Mouse (Mus musculus): ENCODE measurements around the gene Mapk8ip1. TPM values are rescaled to one million over a fixed set of nuclear protein-coding genes. Genes with fewer than 3 reads are reported as not detected.

The Mapk8ip1 gene
- polyA plus RNA-seq, 1 experiment from 2014 or later: 48.1 TPM

DNA sequence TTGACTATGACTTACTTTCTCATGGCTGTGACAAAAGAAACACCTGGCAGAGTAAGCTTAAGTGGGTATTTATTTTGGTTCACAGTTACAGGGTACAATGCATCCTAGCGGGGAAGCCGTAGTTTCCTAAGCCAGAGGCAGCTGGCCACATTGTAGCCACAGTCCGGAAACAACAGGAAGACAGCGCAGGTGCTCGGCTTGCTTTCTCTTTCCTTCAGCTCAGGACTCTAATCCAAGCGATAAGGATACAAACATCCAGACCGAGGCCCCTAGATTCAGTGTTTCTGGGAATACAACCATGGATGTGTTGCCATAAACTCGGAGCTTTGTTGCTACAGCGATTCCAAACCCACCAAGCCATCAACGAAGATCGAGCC, 27.6 kb downstream of the Mapk8ip1 start:
- Histone ChIP-seq H3K4me3 (peak overlapping the region; percentile 66; the same call in 1 of the 2 replicates), H3K9me3 (no peaks in the 10 kb centered on the region), H3K4me1 (peaks cover 78% of the 10 kb centered on the region), H3K36me3 (replicated peaks) (peaks cover 17% of the 10 kb centered on the region), H3K27me3 (ENCODE audit: poor library complexity, severe bottlenecking) (peaks cover 46% of the 10 kb centered on the region), H3K27ac (peak overlapping the region; percentile 90)
- WGBS: 69% methylated on average over 11 of the region's 11 CpGs
- no peak for DNase-seq (ENCODE audit: extremely low spot score, low spot score)

DNA sequence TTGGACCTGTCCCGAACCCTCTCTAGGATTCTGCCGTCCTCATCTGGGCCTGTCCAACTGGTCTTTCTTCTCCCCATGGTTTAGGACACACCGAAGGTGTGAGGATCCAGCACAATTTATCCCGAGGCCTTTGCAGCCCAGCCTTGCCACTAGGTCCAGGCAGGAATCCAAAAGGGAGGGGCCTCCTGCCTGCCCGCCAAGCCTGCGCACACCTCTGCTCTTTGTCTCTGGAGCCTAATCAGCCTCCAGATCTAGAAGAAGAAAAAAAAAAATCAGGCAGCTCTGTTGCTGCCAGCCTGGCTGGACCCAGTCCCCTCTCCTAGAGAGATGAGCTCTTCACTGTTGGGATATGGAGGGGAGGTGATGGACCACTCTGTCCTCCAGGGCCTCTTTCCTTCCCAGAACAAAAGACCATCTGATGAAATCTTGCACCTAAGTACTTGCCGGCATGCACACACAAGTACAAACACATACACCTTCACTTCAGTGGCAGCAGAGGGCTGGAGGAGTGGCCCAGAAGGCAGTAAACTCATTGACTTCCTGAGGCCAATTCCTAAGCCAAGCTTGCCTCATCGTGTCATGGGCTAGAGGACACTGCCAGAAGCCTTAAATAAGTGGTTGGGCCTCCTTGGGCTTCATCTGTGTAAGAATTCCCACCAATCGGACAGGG, 28.2 kb downstream of the Mapk8ip1 start:
- Histone ChIP-seq H3K4me3 (peak overlapping the region; percentile 64), H3K4me1 (peaks cover 83% of the 10 kb centered on the region), H3K27me3 (ENCODE audit: poor library complexity, severe bottlenecking) (peaks cover 46% of the 10 kb centered on the region), H3K27ac (peak overlapping the region; percentile 90), H3K9me3 (no peaks in the 10 kb centered on the region), H3K36me3 (replicated peaks) (peaks cover 16% of the 10 kb centered on the region)
- 26% methylated on average over 9 of the region's 9 CpGs for WGBS
- DNase-seq (ENCODE audit: extremely low spot score, low spot score): peak; percentile 42

DNA sequence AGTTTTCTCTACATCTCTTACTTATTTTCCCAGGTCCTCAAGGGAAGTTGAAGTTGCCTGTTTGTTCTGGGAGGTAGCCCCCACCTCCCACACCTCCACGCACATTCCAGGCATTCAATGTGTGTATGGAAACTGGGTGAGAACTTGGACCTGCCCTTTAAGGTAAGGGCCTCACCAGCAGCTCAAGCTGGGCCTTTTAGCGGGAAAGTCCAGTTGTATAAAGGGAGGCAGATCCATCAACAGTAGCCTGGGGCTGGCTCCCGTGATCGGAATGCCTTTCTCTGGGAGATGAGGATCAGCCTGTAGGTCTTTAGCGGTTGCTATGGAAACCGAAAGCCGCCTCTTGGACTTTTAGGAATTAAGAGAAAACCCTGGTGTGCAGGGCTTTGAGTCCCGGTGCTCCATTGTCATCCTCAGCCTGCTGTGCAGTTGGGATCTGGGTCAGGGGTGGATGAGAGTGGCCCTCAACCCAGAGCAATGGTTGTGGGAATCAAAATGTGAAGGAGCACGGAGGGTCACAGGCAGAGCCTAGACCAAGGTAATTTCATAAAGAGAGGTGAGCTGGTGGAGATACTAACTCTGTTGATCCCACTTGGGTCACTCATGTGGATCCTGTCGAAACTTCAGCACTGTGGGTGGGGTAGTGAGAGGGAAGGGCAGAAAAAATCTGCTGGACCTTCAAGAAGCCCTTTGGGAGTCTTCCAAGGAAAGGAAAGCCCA, 28.9 kb downstream of the Mapk8ip1 start:
- Histone ChIP-seq H3K9me3 (no peaks in the 10 kb centered on the region), H3K27me3 (ENCODE audit: poor library complexity, severe bottlenecking) (peaks cover 46% of the 10 kb centered on the region), H3K27ac (peak overlapping the region; percentile 90), H3K4me1 (peaks cover 91% of the 10 kb centered on the region), H3K36me3 (replicated peaks) (peaks cover 17% of the 10 kb centered on the region), H3K4me3 (peak overlapping the region; percentile 64)
- DNase-seq (ENCODE audit: extremely low spot score, low spot score): peak; percentile 81
- 5% methylated on average over 10 of the region's 10 CpGs for WGBS

DNA sequence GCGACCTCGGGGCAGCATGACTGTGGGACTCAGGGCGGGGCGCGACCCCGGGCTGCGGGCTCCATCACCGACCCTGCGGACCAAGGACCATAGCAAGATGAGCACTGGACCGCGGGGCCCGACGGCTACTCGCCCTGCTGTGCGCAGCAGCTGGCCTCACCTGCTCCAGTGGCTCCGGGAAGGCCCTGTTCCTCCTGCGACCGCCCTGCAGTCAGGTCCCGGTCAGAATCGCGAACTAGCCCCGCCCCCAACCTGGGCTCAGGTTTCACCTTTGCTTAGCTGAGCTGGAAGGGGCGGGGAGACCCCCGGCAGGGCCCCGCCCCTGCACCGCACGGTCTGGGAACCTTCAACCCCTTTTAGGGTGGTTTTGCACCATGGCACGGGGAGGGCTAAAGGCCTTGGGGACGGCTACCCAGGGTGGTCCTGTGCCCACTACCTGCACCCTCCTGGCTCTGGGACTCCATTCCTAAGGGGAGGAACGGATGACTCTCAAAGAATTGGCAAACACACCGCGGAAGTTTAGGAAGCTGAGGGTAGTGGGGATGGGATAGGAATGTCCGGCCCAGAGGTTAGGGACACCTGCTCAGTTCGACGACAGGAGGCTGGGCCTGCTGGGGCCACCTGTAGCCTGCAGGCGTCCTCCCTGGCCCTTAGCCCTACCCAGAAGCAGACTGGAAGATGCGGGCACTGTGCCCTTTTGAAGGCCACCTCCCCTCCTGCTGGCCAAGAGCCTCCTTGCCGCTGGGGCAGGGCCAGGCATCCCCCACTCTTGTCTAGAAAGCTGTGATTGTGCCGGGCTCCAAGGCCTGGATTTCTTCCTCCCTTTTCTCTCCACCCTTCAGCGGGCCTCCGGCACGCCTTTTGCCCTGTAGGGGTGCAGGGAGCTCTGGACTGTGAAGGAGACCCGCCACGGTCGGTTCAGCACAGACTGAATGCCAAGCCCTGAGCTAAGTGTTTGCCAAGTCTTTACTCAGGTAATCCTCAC, 29.9 kb downstream of the Mapk8ip1 start:
- peak; percentile 79 for DNase-seq (ENCODE audit: extremely low spot score, low spot score)
- peaks cover 46% of the 10 kb centered on the region for H3K27me3 ChIP-seq (ENCODE audit: poor library complexity, severe bottlenecking)
- peak overlapping the region; percentile 64 for H3K4me3 ChIP-seq
- H3K36me3 ChIP-seq (replicated peaks): peaks cover 27% of the 10 kb centered on the region
- peak overlapping the region; percentile 90 for H3K27ac ChIP-seq
- H3K9me3 ChIP-seq: no peaks in the 10 kb centered on the region
- H3K4me1 ChIP-seq: peaks cover 91% of the 10 kb centered on the region
- WGBS: 1% methylated on average over 45 of the region's 45 CpGs

DNA sequence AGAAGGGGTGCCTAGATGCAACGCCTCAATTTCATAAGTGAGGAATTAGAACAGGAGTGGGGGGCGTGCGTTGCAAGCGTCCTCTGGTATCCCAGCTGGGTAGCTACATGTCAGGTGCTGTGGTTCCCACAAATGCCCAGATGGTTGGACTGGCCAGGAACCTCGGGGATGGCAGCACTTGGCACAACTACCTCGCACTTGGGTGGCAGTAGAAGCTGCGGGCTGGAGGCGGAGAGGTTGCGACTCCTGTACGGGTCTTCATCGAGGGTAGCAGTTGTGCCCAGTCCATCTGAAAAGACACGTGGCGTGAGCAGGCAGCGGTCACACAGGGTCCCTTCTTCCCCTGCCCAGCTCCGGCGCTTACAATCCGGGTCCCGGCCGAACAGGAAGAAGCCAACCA, 30.7 kb downstream of the Mapk8ip1 start:
- Histone ChIP-seq H3K36me3 (replicated peaks) (peaks cover 34% of the 10 kb centered on the region), H3K27ac (peak overlapping the region; percentile 90), H3K9me3 (no peaks in the 10 kb centered on the region), H3K4me1 (peaks cover 84% of the 10 kb centered on the region), H3K4me3 (peak overlapping the region; percentile 64), H3K27me3 (ENCODE audit: poor library complexity, severe bottlenecking) (peaks cover 46% of the 10 kb centered on the region)
- no peak for DNase-seq (ENCODE audit: extremely low spot score, low spot score)
- WGBS: 11% methylated on average over 19 of the region's 19 CpGs

DNA sequence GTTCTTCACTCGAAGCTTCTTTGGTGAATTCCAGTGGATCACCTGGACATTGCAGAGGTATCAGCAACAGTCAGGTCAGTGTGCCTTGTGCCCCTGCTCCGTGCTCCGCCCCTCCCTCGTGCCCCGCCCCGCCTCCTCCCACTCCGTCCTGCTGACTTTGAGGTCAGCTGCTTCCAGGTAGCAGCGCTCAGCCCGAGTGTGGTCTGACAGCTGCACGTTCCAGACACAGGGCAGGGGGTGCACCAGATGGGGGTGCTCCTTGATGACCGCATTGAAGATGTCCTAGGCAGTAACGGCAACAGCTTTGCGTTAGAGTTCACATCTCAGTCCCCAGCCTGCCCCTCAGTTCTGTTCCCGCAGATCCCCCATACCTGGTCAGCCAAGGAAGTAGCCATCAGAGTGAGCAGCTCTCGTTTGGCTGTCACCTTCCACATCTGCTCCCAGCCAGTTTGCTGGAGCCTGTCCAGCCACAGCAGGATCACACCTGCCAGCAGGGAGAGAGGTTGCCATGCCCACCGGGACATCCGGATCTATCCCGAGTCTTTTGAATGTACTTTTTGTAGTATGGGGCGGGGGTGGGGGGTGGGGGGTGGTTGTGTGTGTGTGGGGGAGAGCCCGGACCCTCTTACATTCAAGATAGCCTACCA, 33.6 kb downstream of the Mapk8ip1 start:
- Histone ChIP-seq H3K27ac (no peak overlapping the region), H3K36me3 (replicated peaks) (peaks cover 62% of the 10 kb centered on the region), H3K27me3 (ENCODE audit: poor library complexity, severe bottlenecking) (peaks cover 38% of the 10 kb centered on the region), H3K4me1 (peaks cover 60% of the 10 kb centered on the region), H3K4me3 (no peak overlapping the region), H3K9me3 (no peaks in the 10 kb centered on the region)
- WGBS: 52% methylated on average over 20 of the region's 20 CpGs
- DNase-seq (ENCODE audit: extremely low spot score, low spot score): no peak

DNA sequence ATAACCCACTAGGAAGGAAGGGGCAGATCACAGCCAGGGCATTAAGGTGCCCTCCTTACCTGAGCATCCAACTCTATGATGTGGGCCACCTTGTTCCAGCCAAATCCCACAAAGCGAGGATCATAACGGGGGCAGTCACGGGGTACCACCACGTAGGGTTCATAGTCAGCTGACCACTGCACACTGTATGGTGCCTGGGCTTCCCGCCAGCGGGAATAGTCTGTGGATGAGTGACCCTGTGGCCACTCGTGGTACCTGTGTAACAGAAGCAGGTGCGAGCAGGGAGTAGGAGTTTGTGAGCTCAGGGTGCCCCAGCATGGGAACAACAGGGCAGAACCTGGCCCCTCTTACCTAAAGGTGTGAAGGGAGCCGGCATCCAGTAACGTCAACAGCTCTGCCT, 35.5 kb downstream of the Mapk8ip1 start:
- H3K9me3 ChIP-seq: no peaks in the 10 kb centered on the region
- H3K27me3 ChIP-seq (ENCODE audit: poor library complexity, severe bottlenecking): peaks cover 18% of the 10 kb centered on the region
- no peak overlapping the region for H3K27ac ChIP-seq
- peaks cover 76% of the 10 kb centered on the region for H3K36me3 ChIP-seq (replicated peaks)
- 93% methylated on average over 10 of the region's 10 CpGs for whole genome bisulfite sequencing
- peaks cover 49% of the 10 kb centered on the region for H3K4me1 ChIP-seq
- no peak overlapping the region for H3K4me3 ChIP-seq
- DNase-seq (ENCODE audit: extremely low spot score, low spot score): no peak

DNA sequence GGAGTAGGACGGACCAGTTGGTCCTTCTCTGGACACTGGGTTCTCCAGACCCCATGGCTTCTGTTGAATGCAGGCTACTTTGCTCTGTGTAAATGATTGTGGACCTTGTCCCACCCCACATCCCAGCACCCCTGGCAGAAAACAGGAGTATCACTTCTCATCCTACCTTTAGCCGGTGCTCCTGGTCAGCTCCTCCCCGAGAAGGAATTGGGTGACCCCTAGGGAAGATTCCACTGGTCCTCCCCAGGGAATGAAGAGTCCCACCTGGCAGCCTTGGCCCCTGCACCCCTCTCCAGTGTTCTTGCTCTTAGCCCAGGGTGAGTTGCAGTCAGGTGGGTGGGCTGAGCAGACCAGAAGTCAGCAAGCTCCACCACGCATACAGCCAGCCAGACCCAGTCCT, 37.0 kb downstream of the Mapk8ip1 start:
- DNase-seq (ENCODE audit: extremely low spot score, low spot score): no peak
- no peaks in the 10 kb centered on the region for H3K9me3 ChIP-seq
- H3K36me3 ChIP-seq (replicated peaks): peaks cover 90% of the 10 kb centered on the region
- peaks cover 41% of the 10 kb centered on the region for H3K4me1 ChIP-seq
- H3K27ac ChIP-seq: no peak overlapping the region
- H3K4me3 ChIP-seq: no peak overlapping the region
- WGBS: 90% methylated on average over 4 of the region's 4 CpGs
- peaks cover 4% of the 10 kb centered on the region for H3K27me3 ChIP-seq (ENCODE audit: poor library complexity, severe bottlenecking)

DNA sequence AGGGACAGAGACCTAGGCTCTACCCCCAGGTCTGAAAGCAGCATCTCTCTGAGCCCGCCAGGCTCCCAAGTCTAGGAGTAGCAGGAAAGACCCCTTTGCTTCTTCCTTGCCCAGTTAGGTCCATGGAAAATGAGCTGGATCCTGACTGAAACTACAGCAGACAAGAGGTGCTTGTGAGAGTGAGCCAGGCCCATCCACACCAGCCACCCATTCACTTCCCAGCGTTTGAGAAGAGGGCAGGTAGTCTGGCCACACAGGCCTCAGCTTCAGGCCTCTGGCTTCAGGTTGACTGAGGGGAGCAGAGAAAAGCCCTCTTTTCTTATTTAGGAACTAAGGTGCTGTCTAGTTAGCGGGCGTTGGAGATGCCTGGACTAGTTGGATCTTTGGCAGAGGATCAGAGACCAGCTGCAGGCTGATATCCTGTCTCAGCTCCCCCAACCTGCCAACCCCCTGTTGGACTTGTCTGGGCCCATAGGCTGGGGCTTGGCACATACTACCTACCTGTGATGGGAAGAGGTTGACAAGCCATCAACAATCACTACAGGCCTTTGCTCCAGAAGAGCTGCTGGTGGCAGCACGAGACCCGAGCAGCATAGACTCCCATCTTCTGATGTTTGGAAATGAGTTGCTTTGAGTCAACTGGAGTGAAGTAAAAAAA, 38.4 kb downstream of the Mapk8ip1 start:
- Histone ChIP-seq H3K36me3 (replicated peaks) (peaks cover 93% of the 10 kb centered on the region), H3K4me3 (no peak overlapping the region), H3K4me1 (peaks cover 27% of the 10 kb centered on the region), H3K27ac (no peak overlapping the region), H3K9me3 (no peaks in the 10 kb centered on the region), H3K27me3 (ENCODE audit: poor library complexity, severe bottlenecking) (no peaks in the 10 kb centered on the region)
- no peak for DNase-seq (ENCODE audit: extremely low spot score, low spot score)
- WGBS: 94% methylated on average over 6 of the region's 6 CpGs

DNA sequence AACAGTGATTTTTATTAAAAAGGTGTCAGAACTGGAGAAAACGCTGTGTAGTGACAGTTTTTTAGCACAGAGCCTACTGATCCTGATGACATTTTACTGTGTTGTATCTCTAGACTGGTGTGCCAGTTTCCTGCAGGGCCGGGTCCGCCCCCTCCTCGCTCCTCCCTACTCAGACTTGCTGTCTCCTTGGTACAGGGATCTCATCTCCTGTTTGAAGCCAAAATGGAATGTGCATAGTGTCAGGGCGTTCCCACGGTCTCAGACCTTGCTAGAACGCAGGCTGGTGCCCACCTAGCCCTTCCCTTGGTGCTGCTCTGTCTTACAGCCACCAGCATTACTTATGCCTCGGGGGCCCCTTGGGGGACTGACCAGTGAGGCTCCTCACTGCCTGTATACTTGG, 39.3 kb downstream of the Mapk8ip1 start:
- DNase-seq (ENCODE audit: extremely low spot score, low spot score): no peak

DNA sequence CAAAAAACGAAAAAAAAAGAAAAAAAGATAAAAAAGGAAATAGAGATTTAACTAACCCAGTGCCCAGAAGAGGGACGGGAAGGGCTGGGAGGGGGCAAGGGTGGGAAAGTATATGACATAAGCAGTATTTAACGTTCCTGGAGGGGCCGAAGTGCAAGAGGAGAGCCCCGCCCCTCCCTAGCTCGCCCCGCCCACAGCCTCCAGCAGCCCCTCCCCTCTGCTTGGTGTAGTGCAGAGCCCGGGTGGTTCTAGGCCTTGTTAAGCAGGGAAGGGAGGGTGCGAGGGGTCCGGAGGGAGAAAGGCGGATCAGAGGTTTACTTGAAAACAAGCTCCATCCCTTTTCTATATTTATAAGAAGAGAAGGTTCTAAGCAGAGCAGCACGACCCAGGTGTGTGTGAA, 40.2 kb downstream of the Mapk8ip1 start:
- no peak overlapping the region for H3K4me3 ChIP-seq
- H3K9me3 ChIP-seq: no peaks in the 10 kb centered on the region
- no peak for DNase-seq (ENCODE audit: extremely low spot score, low spot score)
- H3K27ac ChIP-seq: no peak overlapping the region
- H3K36me3 ChIP-seq (replicated peaks): peaks cover 93% of the 10 kb centered on the region
- no peaks in the 10 kb centered on the region for H3K27me3 ChIP-seq (ENCODE audit: poor library complexity, severe bottlenecking)
- 24% methylated on average over 12 of the region's 12 CpGs for WGBS
- peaks cover 16% of the 10 kb centered on the region for H3K4me1 ChIP-seq

More for the DNA sequence above, 39.3 kb downstream of the Mapk8ip1 start:
- Histone ChIP-seq H3K4me1 (peaks cover 18% of the 10 kb centered on the region), H3K9me3 (no peaks in the 10 kb centered on the region), H3K4me3 (no peak overlapping the region), H3K27me3 (ENCODE audit: poor library complexity, severe bottlenecking) (no peaks in the 10 kb centered on the region), H3K27ac (no peak overlapping the region), H3K36me3 (replicated peaks) (peaks cover 93% of the 10 kb centered on the region)
- 88% methylated on average over 8 of the region's 8 CpGs for WGBS
